Mouse (Mus musculus) small intestine, adult 2 months (tissue): Measurements from ENCODE around the gene Camta1.

Experiments used
- CTCF ChIP-seq: fragments of 200-500 bp; IDR thresholded peaks from 2 replicates; pipeline ENCODE4 v1.5.1; 2012; ENCODE audit warnings: low read depth, mild to moderate bottlenecking, control low read depth, inconsistent platforms, low read length, moderate library complexity, mixed read lengths; ENCODE audit not compliant: insufficient replicate concordance, insufficient read length; ENCODE audit errors: extremely low read depth
- POLR2A ChIP-seq: fragments of 200-500 bp; IDR thresholded peaks from 2 replicates; pipeline ENCODE4 v1.6.1; 2012; ENCODE audit warnings: low read depth, mild to moderate bottlenecking, control low read depth, inconsistent platforms, low read length, moderate library complexity

DNA sequence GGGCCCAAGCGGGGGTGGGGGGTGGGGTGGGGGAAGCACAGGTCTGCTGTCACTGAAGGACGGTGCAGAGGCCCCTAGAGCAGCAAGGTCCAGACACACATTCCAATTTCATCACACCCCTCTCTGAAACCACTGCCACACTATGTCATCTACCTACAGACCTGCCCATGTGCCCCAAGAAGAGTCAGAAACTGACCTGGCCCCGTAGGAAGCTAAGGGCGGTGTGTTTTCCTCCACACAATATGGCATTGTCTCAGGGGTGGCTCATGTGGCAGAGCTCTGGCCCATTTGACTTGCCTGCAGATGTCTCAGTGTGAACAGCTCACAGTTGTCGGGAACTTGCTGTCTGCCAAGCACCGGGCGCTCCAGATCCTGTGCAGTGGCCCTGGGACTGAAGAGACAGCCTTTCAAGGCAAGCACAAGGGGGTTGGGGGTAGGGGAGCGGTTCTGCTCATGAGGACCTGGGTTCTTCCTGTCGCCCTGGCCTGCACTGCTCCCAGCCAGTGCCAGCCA is 989.5 kb downstream of the Camta1 start:
- TF ChIP-seq POLR2A, result no peak
- no peak for TF ChIP-seq CTCF
